Mouse (Mus musculus): ENCODE results near the gene Wdr4.

DNA sequence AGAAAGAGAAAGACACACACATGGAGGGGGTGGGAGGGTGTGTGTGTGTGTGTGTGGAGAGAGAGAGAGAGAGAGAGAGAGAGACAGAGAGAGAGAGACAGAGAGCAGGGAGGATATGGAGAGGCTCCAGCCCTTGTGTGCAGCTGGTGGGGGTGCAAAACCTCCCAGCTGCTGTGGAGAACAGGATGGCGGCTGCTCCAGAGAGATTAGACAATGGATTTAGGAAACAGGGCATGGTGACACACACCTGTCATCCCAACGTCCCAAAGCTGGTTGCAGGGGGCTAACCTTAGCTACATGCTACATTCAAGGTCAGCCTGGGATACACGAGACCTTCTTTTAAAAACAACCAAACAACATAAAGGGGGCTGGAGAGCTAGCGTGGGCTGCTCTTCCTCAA lies 36.5 kb upstream of the Wdr4 start:
- no peak for TF ChIP-seq CTCF (IDR thresholded peaks at IDR 0.05; ENCODE audit: low read depth)
- TF ChIP-seq EP300 (optimal IDR thresholded peaks at IDR 0.05): no peak
